In the genomic region with DNA sequence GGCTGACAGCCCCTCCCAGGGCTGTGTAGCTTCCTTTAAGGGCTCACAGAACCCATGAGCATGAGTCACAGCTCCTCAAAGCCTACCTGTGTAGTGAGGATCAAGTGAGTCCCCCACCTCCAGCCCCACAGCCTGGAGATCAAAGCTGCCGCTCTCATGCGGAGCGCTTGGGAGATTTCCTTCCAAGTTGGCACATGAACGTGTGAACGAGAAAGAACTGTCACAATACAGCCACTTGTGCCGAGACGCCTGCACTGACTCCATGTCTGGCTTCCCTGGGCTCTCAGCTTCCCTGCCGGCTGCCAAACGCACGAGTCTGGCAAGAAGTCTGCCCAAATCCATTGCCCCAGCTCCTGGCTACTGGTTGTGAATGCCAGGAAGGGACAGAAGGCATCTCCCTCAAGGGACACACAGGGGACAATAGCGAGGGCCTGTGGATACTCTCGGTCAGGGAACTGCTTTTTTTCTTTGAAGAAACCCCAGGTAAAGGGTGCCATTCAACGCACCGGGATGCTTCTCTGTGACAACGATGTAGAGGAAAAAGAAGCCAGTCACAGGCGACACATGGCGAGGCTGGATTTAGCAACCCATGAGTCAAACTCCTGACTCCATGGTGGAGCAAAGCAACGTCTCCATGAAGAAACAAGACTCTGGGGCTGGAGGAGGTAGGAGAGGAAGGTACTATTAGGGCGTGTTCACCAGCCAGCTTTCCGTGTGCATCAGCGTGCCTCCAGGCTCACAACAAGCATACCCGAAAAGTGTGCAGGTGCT, we compare ENCODE assay signal across 7 mouse cellular contexts.
DNase-seq lines count a peak whose midpoint lies in the region; ATAC-seq lines count a peak whose summit lies in the region.

No protein-coding gene starts in this region.

- no peak for ATAC-seq in erythroblast, adult 5-6 weeks (replicated peaks; ENCODE audit: low FRiP score, poor library complexity, severe bottlenecking)

- peak; percentile 52 to 55 for DNase-seq in left cerebral cortex, adult 18-20 months (ENCODE audit: low spot score in 2 of 2)
- DNase-seq in left cerebral cortex, adult 11 months (ENCODE audit: low spot score): no peak
- peak; percentile 74 to 82 for DNase-seq in cerebellum, postnatal 25 days
- peak; percentile 62 to 73 for DNase-seq in layer of hippocampus, postnatal 10 days (ENCODE audit: low spot score in 2 of 2)
- peak; percentile 60 for DNase-seq in right cerebral cortex, postnatal 4 days
- no peak for DNase-seq in thymus, postnatal 14 days

Comparison
In these comparisons a context has a peak if more than half of its experiments do, and no peak if none do; other contexts are left out.
1. DNase-seq: peak in left cerebral cortex, adult 18-20 months (2 of 2), cerebellum, postnatal 25 days (2 of 2), layer of hippocampus, postnatal 10 days (2 of 2) and right cerebral cortex, postnatal 4 days (single experiment); none in left cerebral cortex, adult 11 months (single experiment) and thymus, postnatal 14 days (single experiment).